Mouse (Mus musculus): ENCODE measurements around the gene Cpb1. TPM values are rescaled to one million over a fixed set of nuclear protein-coding genes. Genes with fewer than 3 reads are reported as not detected.

Cpb1 gene
- polyA plus RNA-seq (2012; rRNA removed; ENCODE audit: low replicate concordance) = 0.17 and 272 TPM in 2 replicates

GRCm38 (mm10) chr3:20275633-20276032 lies at the start of gene Cpb1:
TSS of gene Cpb1 (minus strand) at chr3:20275733.

DNA sequence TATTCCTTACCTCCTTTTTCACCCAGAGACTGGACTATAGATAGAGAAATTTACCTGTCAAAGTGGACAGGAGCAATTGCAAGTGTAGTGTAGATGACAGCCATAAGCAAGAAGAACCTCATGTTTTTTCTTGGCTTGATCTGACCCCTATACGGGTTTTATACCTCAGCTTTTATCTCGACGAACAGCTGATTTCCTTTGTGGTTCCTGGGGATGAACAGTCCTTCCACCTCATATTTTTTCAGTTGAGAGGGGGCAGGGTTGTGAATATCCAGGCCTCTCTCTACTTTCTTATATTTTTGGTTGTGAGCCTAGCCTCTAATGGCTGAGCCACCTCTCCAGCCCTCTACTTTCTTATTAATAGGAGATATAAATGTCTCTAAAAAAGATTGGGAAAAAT lies 33.5 kb downstream of the Cpb1 start, which contains the start of gene Cpa3:
TSS of gene Cpa3 (minus strand) at position 132 of the 400 bp plus-strand sequence.

Other genes starting within 250 kb of the Cpb1 start
- 11.2 and 18.4 TPM in 2 replicates for gene Hps3, start 240.4 kb downstream of the Cpb1 start, polyA plus RNA-seq (2012; rRNA removed; ENCODE audit: low replicate concordance)
- gene Hltf, start 217.9 kb downstream of the Cpb1 start, polyA plus RNA-seq (2012; rRNA removed; ENCODE audit: low replicate concordance) = 1.3 and 1.7 TPM in 2 replicates
- gene Gyg, start 120.4 kb downstream of the Cpb1 start, polyA plus RNA-seq (2012; rRNA removed; ENCODE audit: low replicate concordance) = 2.8 and 5.3 TPM in 2 replicates
- 0.08 TPM in 1 of 2 replicates, not detected in the other for gene Cpa3, start 33.6 kb downstream of the Cpb1 start, polyA plus RNA-seq (2012; rRNA removed; ENCODE audit: low replicate concordance)
- gene Agtr1b, start 91.4 kb upstream of the Cpb1 start, polyA plus RNA-seq (2012; rRNA removed; ENCODE audit: low replicate concordance) = 0.16 TPM in 1 of 2 replicates, not detected in the other